Mouse (Mus musculus) ovary, adult 18-20 months (tissue): ENCODE data around the gene Tia1.
"Not testable (repeated sequence)": the region's sequence is repeated elsewhere in the genome, so short reads cannot be mapped to it uniquely, and the experiment has no call there.

Source experiments
- DNase-seq: peaks from one replicate; pipeline ENCODE4 v3.0.0; 2022; ENCODE audit warnings: low spot score, mixed read lengths

The Tia1 gene

DNA sequence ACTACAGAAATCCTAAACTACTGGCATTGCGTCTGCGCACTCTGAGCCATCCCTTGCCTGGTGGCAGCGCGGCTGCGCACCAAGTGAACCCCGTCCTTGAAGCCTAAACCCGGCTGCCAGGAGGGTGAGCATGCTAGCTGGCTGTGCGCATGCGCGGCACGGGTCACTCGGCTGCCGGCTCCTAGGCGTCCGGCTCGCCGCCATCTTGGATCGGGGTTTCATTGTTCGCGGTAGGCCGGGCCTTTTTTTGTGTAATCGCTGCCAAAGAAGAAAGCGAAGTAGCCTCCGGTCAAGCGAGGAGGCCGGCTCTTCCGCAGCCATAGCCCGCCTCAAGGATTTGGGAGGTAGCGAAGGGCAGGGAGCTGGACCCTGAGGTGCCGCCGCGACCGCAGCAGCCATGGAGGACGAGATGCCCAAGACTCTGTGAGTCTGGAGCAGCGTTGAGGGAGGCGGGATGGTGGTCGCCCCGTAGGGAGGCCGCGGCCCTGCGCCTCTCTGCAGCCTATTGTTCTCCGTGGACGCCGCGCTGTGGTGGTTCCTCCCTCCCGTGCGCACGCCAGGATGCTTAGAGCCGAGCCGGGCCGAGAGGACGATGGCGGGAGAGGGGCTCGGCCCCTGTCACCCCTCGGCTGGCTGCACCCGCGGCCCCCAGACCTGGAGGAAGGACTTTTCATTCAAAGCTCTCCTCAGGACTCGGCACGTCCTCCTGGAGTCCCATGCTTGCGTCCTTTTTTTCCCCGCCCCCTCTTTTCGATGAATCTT lies at the start of gene Tia1:
TSS of gene Tia1 (plus strand) at position 120 of the 762 bp plus-strand sequence.
- peak; percentile 98 for DNase-seq

DNA sequence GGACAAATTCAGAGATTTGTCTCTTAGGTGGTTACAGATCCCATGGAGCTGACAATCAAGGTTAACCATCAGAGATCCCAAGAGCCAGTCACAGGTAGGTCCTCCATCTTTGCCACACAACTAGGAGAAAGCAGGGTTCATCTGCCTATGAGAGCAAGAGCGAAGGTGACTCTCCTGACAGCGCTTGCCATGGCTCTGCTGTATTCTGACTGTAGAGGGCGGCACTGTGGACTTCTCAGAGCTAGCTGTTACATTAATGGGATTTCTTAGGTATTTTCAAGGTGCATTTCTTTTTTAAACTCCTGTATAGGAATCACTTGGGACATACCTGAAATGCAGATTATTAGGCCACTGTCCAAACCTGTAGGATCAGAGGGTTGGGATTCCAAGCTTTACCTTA lies 49.1 kb upstream of the Tia1 start:
- no peak for DNase-seq

DNA sequence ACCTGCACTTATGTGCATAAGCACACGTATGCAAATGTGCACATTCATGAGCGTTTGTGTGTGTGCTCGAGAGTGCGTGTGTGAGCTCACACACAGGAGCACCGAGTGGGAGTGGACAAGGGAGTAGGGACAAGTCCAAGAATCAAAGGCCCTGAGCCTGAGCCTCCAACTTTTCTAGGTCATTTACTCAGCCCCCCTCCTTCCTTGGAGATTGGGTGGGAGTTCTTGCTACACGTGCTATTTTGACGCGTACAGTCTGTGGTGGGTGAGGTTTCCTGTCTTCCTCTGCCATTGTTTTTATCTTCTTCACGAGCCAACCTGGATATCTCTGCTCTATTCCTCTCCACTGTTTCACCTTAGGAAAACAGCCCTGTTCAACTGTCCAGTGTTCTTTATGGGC lies 47.1 kb upstream of the Tia1 start:
- no peak for DNase-seq

DNA sequence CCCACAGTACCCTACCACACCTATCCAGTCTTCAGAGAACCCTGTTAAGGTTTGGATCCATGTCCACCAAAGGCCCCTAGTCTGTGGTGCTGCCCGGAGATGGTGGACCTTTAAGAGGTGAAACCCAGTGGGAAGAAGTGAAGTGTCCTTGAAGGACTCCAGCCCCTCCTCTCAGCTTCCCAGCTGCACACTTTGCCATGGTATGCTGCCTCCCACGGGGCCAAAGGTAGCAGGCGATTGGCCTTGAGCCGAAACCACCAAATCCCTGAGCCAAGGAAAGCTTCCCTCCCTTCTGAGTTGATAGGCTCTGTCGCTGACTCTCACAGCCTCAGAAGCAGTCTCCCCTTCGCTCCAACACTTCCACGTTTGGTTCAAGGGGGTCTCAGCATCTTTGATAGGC lies 43.3 kb upstream of the Tia1 start:
- peak; percentile 71 for DNase-seq

DNA sequence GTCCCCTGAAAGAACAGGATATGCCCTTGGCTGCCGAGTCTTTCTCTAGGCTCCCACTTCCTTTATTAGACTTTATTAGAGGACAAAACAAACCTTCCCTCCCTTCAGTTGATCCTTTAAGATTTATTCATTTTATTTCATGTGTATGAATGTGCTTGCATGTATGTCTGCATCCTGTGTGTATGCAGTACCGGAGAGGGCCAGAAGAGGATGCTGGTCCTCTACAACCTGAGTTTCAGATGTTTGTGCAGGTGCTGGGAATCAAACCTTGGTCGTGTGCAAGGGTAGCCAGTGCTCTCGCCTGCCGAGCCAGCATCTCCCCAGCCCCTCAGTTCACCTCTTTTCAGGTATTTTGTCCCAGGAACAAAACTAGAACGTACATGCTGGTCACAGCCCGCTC lies 42.6 kb upstream of the Tia1 start:
- DNase-seq = no peak

DNA sequence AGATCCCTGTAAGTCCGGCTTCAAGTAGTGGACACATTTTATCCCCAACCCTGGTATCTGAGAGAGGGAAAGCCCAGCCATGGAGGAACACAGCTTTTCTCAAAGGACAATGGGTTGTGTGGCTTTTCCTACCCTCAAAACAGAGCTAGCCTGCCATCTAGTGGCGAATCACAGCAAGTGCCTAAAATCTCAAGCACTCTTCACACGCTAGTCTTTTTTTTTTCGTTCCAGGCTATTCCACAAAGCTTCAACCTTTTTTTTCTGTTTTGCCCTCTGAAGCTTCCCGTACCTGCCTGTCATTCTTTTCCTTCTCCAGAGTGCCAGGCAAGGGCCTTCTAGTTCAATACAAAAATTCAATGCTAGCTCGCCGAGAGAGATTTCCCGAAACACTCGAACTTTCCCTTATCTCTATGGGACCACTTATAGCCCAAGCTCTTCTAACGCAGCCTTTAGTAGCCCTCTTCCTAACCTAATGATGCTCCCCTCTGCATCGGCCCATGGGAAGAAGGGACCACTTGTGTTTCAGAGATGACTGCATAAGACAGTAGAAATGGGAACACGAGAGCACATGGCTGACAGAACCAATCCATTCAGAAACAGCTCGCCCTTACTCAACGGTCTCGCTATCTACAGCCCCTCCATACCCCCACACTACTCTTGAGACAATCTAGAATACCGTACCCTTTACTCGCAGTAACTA lies 39.4 kb upstream of the Tia1 start:
- peak; percentile 58 for DNase-seq

DNA sequence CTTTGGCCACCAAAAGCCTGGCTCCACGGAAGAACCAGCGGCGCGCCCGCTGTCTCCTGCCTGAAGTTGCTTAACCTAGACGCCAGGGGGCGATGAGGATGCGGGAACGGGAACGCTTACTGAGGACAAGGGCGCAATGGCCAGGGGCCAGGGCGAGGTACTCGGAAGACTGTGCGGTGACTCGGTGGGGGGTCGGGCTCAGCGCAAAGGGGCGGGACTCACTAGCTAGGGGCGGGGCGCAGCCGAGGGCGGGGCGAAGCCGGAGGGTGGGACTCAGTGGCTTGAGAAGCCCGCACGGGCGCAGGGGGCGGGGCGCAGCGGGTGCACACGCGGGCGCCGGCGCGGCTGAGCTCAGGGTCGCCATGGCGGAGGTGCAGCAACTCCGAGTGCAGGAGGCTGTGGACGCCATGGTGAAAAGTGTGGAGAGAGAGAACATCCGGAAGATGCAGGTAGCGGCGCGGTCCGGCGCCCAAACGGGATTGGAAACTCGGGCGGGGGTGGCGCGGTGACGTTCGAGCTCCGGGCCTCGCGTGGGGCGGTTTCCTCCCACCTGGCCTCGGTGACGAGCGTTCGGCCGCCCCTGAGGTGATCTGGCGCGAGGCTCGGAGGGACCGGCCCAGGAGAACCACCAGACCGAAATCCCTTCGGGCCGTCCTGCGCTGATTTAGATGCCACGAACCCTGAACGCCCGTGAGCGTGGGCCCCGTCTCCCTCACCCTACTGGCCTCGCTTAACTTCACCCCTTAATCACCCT lies 38.5 kb upstream of the Tia1 start, which contains the start of gene Fam136a:
TSS of gene Fam136a (plus strand) at position 276 of the 754 bp plus-strand sequence.
- DNase-seq = peak; percentile 95

DNA sequence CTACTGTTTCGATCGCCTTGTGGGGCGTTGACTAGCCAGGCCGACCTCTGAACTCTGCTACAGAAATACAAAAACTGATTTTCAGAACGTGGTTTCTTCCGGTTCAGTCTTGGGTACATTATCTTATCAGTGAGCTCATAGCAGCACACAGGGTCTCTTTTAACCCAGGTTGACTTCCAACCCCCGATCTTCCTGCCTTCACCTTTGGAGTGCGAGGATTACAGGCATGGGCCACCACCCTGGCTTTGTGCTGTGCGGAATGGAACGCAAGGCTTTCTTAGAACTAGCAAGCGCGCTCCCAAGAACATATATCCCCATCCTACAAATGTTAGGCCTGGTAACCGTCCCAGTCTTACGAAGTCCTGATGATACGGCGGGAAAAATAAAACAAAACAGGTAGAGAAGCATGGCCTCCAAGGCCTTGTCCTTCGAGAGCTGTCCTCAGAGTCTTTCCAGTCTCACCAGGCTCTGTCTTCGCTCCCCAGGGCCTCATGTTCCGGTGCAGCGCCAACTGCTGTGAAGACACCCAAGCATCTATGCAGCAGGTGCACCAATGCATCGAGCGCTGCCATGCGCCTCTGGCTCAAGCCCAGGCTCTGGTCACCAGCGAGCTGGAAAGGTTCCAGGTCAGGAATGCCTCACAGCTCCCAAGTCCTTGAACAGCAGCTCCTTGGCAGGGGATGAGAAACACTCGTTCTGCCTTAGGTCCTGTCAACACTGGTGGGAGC lies 37.7 kb upstream of the Tia1 start:
- peak; percentile 65 for DNase-seq

DNA sequence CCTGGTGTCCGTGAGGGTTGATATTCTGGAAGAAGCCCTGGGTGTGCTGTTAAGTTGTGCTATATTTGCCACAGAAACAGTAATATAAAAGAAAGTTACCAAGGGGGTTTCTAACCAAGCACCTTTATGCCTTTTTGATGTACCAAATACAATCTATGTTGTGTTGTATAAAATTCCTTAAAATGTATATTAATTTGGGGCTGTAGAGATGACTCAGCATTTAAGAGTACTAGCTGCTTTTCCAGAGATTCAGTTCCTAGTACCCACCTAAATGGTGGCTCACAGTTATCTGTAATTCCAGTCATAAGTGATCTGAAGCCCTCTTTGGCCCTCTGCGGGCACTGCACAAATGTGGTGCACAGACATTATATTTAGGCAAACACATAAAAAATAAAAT lies 37.2 kb upstream of the Tia1 start:
- DNase-seq = no peak

DNA sequence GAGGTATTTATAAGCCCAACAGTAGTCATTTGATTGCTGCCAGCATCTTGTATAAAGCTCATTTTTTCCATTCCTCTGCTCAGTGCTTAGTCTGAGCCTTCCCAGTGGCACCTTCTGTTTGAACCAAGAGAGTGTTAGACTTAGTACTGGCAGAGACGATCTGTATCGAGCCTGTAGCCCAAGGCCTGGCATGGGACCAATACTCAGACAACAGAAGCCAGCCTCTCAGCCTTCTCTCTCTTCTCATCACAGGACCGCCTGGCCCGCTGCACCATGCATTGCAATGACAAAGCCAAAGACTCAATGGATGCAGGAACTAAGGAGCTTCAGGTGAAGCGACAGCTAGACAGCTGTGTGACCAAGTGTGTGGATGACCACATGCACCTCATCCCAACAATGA lies 35.5 kb upstream of the Tia1 start:
- no peak for DNase-seq

DNA sequence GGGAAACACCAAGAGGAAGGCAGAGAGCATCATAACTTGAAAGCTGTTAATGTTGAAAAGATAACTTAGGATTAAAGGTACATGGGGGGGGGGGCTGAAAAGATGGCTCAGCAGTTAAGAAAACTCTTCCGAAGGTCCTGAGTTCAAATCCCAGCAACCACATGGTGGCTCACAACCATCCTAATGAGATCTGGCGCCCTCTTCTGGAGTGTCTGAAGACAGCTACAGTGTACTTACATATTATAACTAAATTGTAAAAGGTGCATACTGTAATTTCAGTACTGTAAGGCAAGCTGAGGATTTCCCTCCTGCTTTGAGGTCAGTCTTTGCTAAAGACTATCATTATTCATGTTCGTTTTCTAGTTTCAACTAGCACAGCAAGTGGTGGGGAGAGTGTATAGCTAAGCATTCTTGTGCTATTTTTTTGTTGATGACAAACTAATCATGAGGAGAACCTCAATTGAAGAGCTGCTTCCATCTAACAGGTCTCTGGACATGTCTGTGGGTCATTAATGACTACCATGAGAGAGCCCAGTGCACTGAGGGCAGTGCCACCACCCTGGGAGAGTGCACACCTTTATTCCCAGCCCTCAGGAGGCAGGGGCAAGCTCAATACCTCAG lies 33.8 kb upstream of the Tia1 start:
- no peak for DNase-seq

DNA sequence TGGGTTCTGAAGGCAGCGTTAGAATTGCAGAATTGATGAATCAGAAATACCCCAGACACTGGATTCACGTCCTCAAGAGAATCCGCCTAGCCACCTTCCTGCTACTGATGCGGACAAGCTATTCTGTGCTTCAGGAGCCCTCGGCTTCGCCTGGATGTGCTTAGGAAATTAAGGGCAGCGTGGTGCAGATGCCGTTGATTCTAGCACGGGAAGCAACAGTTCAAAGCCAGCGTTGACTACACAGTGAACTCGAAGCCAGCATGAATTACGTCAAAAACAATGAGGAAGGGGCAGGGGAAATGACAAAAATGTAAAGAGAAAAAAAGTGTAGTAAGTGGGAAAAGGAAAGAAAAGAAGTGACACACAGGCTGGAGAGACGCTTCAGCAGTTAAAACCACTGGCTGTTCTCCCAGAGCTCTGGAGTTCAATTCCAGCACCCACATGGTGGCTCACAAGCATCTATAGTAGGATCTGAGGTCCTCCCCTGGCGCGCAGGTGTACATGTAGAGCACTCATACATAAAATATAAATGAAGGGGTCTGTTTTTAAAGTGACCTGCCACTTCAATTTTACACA lies 33.2 kb upstream of the Tia1 start, which contains the start of gene Snrpg:
TSS of gene Snrpg (plus strand) at position 541 of the 576 bp plus-strand sequence.
- DNase-seq = no peak

DNA sequence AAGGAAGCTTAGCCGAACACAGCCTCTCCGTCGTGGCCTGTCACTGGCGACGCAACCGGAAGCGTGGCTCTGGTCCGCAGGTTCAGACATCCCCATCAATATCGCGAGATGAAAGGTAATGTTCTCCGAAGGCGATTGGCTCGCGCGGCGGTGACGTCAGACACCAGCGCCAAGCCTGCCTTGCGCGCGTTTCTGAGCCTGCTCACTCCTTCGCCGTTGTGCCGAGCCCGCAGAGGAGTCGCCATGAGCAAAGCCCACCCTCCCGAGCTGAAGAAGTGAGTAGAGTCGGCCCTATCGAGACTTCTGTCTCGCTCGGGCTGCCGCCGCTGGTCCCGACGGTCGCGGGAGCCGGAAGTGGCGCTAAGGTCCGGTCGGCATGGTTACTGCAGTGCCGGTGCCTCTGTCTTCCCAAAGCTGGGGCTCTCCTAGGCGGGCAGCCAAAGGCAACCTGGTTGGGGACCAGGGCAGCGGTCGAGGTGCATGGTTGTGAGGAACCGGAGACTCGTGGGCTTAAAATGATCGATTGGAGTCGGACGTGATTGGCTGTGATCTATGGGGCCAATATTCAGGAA lies 32.6 kb upstream of the Tia1 start:
- DNase-seq = peak; percentile 92

DNA sequence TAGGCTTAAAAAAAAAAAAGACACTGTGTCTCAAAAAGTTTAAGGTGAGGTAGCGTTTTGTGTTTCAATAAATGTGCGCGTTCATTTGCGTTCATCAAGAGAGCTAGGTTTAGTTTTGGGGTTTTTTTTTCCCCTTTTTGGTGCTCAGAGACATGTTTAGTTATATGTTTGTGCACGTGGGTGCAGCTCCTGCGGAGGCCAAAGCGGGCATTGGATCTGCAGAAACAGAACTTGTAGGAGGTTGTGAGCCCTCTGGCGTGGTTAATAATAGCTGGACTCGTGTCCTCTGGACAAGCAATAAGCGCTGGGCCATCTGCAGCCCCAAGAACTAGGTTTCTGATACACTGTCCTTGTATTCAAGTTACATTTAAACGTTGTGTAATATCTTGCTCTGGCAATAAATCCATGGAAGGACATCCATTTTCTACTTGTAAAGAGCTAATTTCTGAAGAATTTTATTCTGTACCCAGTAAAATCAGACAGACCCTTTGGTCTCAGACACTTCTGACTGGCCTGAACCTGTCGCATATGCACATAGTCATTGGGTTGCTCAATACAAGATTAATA lies 32.0 kb upstream of the Tia1 start:
- no peak for DNase-seq

DNA sequence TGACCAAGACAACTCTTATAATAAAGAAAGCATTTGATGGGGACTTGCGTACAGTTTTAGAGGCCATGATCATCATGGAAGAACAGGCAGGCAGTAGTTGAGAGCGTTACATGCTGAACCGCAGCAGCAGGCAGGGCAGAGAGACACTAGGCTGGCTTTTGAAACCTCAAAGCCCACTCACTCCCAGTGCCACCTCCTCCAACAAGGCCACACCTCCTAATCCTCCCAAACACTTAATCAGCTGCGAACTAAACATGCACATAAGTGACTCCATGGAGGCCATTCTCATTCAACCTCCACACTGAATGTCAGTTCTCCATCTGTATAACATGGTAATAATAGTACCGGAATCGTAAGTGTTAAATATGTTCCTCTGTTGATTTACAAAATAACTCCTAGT lies 30.5 kb upstream of the Tia1 start:
- no peak for DNase-seq

DNA sequence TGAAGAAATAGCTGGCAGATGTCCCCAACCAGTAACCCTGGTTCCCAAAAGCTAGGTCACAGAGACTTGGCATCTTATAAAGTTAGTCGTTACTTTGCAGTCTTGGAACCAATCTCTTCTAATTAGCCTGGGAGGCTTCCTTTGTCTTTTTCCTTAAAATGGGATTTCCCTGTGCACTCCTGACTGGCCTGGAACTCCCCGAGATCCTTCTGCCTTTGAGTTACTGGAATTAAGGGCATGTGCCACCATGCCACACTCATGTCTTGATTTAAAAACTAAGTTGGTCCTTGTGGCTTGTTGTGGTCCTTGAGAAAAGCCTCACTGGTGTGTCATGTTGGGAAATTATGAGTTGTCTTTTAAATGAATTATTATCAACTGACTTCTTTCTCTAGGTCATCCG lies 25.7 kb upstream of the Tia1 start:
- no peak for DNase-seq

DNA sequence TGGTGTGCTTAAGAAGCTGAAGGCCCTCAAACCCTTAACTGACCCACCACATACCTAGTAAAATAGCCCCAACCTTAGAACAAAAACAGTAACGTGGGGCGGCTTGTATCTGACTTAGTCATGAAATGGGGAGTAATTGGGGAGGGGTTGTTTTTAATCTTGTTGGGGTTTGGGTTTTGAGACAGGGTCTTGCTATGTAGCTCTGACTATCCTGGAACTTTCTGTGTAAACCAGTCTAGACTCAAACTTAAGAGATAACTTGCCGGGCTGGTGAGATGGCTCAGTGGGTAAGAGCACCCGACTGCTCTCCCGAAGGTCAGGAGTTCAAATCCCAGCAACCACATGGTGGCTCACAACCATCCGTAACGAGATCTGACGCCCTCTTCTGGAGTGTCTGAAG lies 23.9 kb upstream of the Tia1 start:
- not testable (repeated sequence) for DNase-seq

DNA sequence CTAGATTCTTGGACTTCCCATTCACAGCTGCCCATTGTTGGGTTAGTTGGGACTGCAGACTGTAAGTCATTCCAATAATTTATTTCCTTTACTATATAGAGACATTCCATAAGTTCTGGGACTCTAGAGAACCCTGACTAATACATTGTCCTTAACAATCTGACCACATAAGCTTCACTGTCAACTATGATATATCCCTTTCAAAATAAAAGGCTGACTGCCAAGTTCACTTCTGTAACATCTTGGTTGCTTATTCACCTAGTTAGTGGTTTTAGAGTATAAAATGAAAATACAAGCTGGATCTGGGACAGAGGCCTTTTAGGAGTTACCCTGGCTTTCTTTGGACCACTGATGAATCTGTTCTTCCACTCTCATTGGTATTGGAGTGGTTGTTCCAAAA lies 21.5 kb upstream of the Tia1 start:
- DNase-seq = no peak

DNA sequence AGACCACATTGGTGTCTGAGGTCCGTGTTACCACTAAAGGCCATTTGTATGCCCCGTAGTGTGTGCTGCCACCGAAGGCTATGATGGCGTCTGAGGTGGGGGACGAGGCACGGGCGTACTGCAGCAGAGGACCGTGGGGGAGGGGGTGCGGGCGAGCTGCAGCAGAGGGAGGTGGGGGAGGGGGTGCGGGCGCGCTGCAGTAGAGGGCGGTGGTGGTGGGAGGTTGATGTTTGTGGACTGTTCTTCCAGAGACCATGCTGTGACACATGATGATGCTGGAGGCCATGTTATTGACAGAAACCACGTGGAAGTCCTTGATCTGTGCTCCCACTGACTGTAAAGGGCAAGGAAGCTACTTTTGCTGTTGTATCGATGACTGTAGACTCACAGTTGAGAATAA lies 20.6 kb upstream of the Tia1 start:
- DNase-seq = no peak

DNA sequence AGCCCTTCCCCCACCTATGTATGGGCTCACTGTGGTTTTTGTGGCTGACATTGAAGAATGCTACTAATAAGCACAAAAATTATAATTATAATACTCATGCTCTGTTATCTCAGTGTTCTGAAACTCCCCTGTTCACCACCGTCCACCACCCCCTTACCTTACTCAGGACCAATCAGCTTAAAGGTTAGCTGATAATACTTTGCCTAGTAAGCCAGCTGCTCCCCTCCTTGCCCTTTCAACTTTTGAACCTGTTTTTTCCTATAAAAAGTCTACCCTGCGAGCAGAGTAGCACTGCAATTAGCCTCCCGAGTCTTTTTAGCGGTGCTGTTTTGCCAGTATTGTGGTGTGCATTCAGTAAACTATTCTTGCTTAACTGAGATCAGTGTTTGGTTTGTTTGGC lies 19.3 kb upstream of the Tia1 start:
- DNase-seq = no peak
